Comparison of ENCODE assay signal across 9 mouse cellular contexts in the genomic region with DNA sequence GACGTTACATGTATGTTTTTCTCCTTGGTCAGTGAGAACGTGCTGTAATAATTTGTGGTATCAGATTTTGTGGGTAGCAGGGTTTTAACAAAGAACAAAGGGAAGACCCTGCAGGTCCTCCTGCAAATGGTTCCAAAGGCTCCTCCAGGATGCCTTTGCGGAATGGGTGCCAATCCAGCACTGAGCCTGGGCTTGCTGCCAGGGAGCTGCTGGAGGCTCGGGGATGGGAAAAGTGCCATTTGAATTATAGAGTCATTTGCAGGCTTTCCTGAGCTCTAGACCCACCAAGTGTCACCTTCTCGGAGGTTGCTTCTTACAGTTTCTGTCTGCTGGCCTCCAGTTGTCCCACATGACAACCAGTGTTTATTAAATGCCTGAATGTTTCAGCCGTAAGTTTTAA. TPM values are rescaled to one million over a fixed set of nuclear protein-coding genes. Genes with fewer than 3 reads are reported as not detected.
DNase-seq lines count a peak whose midpoint lies in the region; ATAC-seq and TF ChIP-seq lines count a peak whose summit lies in the region.
"Had no signal": no experiment of that assay in that cellular context is flagged by ENCODE, and none has a peak within 500 bp of the region (broad histone marks: within the 10 kb centered on the region; RNA-seq: fewer than 3 reads in every experiment).

No protein-coding gene starts in this region.

- H3K4me2 ChIP-seq in kidney, embryonic 14.5 days (replicated peaks; ENCODE audit: low read depth, low read length), result no peak overlapping the region

- peak; percentile 71 for DNase-seq in kidney, adult 2 months
- peak; percentile 90 for DNase-seq in brain, embryonic 14.5 days (ENCODE audit: low read depth)
- DNase-seq in layer of hippocampus, adult 9-10 months (ENCODE audit: low spot score), result peak; percentile 59
- DNase-seq in ovary, postnatal 36 days (ENCODE audit: low spot score), result peak; percentile 61
- DNase-seq in spleen, adult 12 weeks (ENCODE audit: low spot score), result no peak

- H3K4me3 ChIP-seq in kidney, adult 2 months (ENCODE audit: insufficient read depth, low read depth, low read length), result no peak overlapping the region
- no peak overlapping the region for H3K4me3 ChIP-seq in kidney, embryonic 14.5 days (ENCODE audit: low read length)

- no peak overlapping the region for H3K9ac ChIP-seq in kidney, embryonic 14.5 days (ENCODE audit: low read depth, low read length)
- H3K9ac ChIP-seq: liver, embryonic 14.5 days had no signal

- no peak for TF ChIP-seq POLR2A in kidney, adult 2 months (IDR thresholded peaks at IDR 0.05; ENCODE audit: low read depth, low read length)
- TF ChIP-seq POLR2A in brain, embryonic 14.5 days (IDR thresholded peaks at IDR 0.05; ENCODE audit: borderline replicate concordance, extremely low read depth, insufficient read depth, insufficient read length, poor library complexity, severe bottlenecking), result no peak

- no peak for TF ChIP-seq CTCF in kidney, adult 2 months (conservative IDR thresholded peaks at IDR 0.05; ENCODE audit: insufficient read depth, insufficient read length, low read depth, low read length)
- TF ChIP-seq CTCF in brain, embryonic 14.5 days (IDR thresholded peaks at IDR 0.05; ENCODE audit: borderline replicate concordance, extremely low read depth, insufficient read depth, insufficient read length), result no peak

- no peak overlapping the region for H3K27ac ChIP-seq in kidney, adult 2 months (ENCODE audit: insufficient read depth, low read depth, low read length)
- H3K27ac ChIP-seq in kidney, embryonic 14.5 days (ENCODE audit: low read depth, low read length), result no peak overlapping the region
- H3K27ac ChIP-seq: liver, embryonic 14.5 days had no signal

- no peaks in the 10 kb centered on the region for H3K27me3 ChIP-seq in kidney, adult 2 months (replicated peaks; ENCODE audit: control insufficient read depth, insufficient read depth, low read length)
- no peaks in the 10 kb centered on the region for H3K27me3 ChIP-seq in kidney, embryonic 14.5 days (ENCODE audit: control insufficient read depth, insufficient read depth, low read length)

- no peaks in the 10 kb centered on the region for H3K36me3 ChIP-seq in kidney, adult 2 months (ENCODE audit: control insufficient read depth, insufficient read depth, low read length)
- peaks cover 7% of the 10 kb centered on the region; the same call in 1 of the 2 replicates for H3K36me3 ChIP-seq in kidney, embryonic 14.5 days (ENCODE audit: control insufficient read depth, insufficient read depth, low read length)

- no peak for ATAC-seq in kidney, embryonic 14.5 days (ENCODE audit: low FRiP score, low TSS enrichment)
- ATAC-seq in frontal cortex, adult (ENCODE audit: low TSS enrichment), result peak; percentile 76
- ATAC-seq in erythroid progenitor cell, adult 5-6 weeks (replicated peaks; ENCODE audit: low FRiP score, poor library complexity, severe bottlenecking), result no peak

- 43% methylated on average over 6 of the region's 6 CpGs for WGBS in kidney, adult 2 months
- 68% methylated on average over 6 of the region's 6 CpGs for WGBS in kidney, embryonic 14.5 days

- no peaks in the 10 kb centered on the region for H3K9me3 ChIP-seq in kidney, embryonic 14.5 days (ENCODE audit: control insufficient read depth, low read length)

- no peaks in the 10 kb centered on the region for H3K4me1 ChIP-seq in kidney, adult 2 months (ENCODE audit: control insufficient read depth, insufficient read depth, low read length)
- no peaks in the 10 kb centered on the region for H3K4me1 ChIP-seq in kidney, embryonic 14.5 days (ENCODE audit: control insufficient read depth, insufficient read depth, low read length)

RNA-seq across cellular contexts. Expression of a gene that starts 33.9 kb away (rescaled TPM):
- 0.17 TPM in 1 of 2 replicates, not detected in the other for polyA plus RNA-seq in kidney, adult 2 months (2012; rRNA removed)
- 0.93 TPM in 1 of 2 replicates, not detected in the other for polyA plus RNA-seq in kidney, embryonic 14.5 days (2014; fragmentation: Nextera tagmentation; extraction: Ambion mirVana)
- 1.1 and 1.8 TPM in 2 replicates for polyA plus RNA-seq in brain, embryonic 14.5 days (2012; rRNA removed)
- total RNA-seq in erythroid progenitor cell, adult 5-6 weeks (2015; ENCODE audit: low replicate concordance), result not detected in 2 replicates
- total RNA-seq in erythroid progenitor cell, adult 5-6 weeks (2017; ENCODE audit: low replicate concordance), result not detected in 2 replicates
- polyA plus RNA-seq: liver, embryonic 14.5 days had no signal
